Mouse (Mus musculus): ENCODE data around the gene Irx1. TPM values are rescaled to one million over a fixed set of nuclear protein-coding genes. Genes with fewer than 3 reads are reported as not detected.

Gene Irx1
- polyA plus RNA-seq (2015; fragmentation: Nextera tagmentation; extraction: Ambion mirVana): 8.0 and 8.4 TPM in 2 replicates

GRCm38 (mm10) chr13:71963356-71964351, at the start of gene Irx1:
Gene Irx1, minus strand, starts transcription at chr13:71963723.
- Histone ChIP-seq H3K27ac (replicated peaks) (no peak within 1 kb of the TSS; the same call in 1 of the 2 replicates), H3K4me2 (replicated peaks) (peak within 1 kb of the TSS; percentile 83), H3K4me3 (replicated peaks) (peak within 1 kb of the TSS; percentile 52), H3K9ac (peak within 1 kb of the TSS; percentile 44), H3K27me3 (peaks cover 95% of the 10 kb centered on the region), H3K9me3 (replicated peaks) (no peaks in the 10 kb centered on the region), H3K4me1 (peaks cover 39% of the 10 kb centered on the region), H3K36me3 (no peaks in the 10 kb centered on the region)
- ATAC-seq (ENCODE audit: insufficient number of reproducible peaks, low FRiP score, low TSS enrichment, low read depth): peak; percentile 41; the same call in 1 of the 2 replicates
- WGBS: under 1% methylated on average over 97 of the region's 100 CpGs

GRCm38 (mm10) chr13:71979932-71980655, 16.6 kb upstream of the Irx1 start:
- Histone ChIP-seq H3K9ac (no peak overlapping the region), H3K27ac (replicated peaks) (no peak overlapping the region), H3K9me3 (replicated peaks) (no peaks in the 10 kb centered on the region), H3K27me3 (peaks cover 4% of the 10 kb centered on the region), H3K4me1 (no peaks in the 10 kb centered on the region), H3K4me3 (replicated peaks) (no peak overlapping the region), H3K4me2 (replicated peaks) (no peak overlapping the region), H3K36me3 (no peaks in the 10 kb centered on the region)
- ATAC-seq (ENCODE audit: insufficient number of reproducible peaks, low FRiP score, low TSS enrichment, low read depth): no peak
- 22% methylated on average over 5 of the region's 5 CpGs for WGBS

GRCm38 (mm10) chr13:71975753-71976152, 12.2 kb upstream of the Irx1 start:
- WGBS: 82% methylated on average over 3 of the region's 3 CpGs
- Histone ChIP-seq H3K36me3 (no peaks in the 10 kb centered on the region), H3K4me1 (no peaks in the 10 kb centered on the region), H3K4me2 (replicated peaks) (no peak overlapping the region), H3K9ac (no peak overlapping the region), H3K27me3 (peaks cover 32% of the 10 kb centered on the region), H3K27ac (replicated peaks) (no peak overlapping the region), H3K4me3 (replicated peaks) (no peak overlapping the region), H3K9me3 (replicated peaks) (no peaks in the 10 kb centered on the region)
- no peak for ATAC-seq (ENCODE audit: insufficient number of reproducible peaks, low FRiP score, low TSS enrichment, low read depth)

DNA sequence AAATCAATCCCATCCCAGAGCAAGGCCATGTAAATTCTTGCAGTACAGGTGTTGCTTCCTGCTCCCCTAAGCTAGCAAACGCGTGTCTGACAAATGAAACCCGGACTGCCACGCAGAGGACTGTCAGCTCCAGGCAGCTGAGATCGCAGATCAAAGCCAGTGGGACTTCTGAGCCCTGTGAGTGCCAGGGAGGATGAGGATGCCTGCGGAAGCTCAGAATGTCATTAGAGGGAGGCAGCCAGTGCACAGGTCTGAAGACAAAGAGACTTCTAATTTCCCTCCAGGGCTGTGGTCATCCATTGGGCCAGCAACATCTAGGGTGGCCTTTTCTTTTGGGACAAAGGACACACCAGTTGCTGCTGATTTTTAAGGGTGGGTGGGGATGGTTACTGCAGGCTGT, 4.8 kb upstream of the Irx1 start:
- WGBS: under 1% methylated on average over 6 of the region's 6 CpGs

GRCm38 (mm10) chr13:71967341-71968250, 4.1 kb upstream of the Irx1 start:
- no peak overlapping the region for H3K4me2 ChIP-seq (replicated peaks)
- H3K9me3 ChIP-seq (replicated peaks): no peaks in the 10 kb centered on the region

More for the DNA sequence above, 4.8 kb upstream of the Irx1 start:
- no peak for ATAC-seq (ENCODE audit: insufficient number of reproducible peaks, low FRiP score, low TSS enrichment, low read depth)
- H3K4me2 ChIP-seq (replicated peaks): no peak overlapping the region
- no peaks in the 10 kb centered on the region for H3K36me3 ChIP-seq
- H3K9me3 ChIP-seq (replicated peaks): no peaks in the 10 kb centered on the region
- H3K4me1 ChIP-seq: peaks cover 10% of the 10 kb centered on the region
- H3K27me3 ChIP-seq: peaks cover 96% of the 10 kb centered on the region
- no peak overlapping the region for H3K27ac ChIP-seq (replicated peaks)
- no peak overlapping the region for H3K4me3 ChIP-seq (replicated peaks)
- H3K9ac ChIP-seq: no peak overlapping the region

GRCm38 (mm10) chr13:71966631-71967030, 3.1 kb upstream of the Irx1 start:
- Histone ChIP-seq H3K27me3 (peaks cover 94% of the 10 kb centered on the region), H3K4me2 (replicated peaks) (no peak overlapping the region), H3K36me3 (no peaks in the 10 kb centered on the region), H3K9ac (no peak overlapping the region), H3K4me1 (peaks cover 22% of the 10 kb centered on the region), H3K9me3 (replicated peaks) (no peaks in the 10 kb centered on the region), H3K27ac (replicated peaks) (no peak overlapping the region), H3K4me3 (replicated peaks) (no peak overlapping the region)
- 33% methylated on average over 2 of the region's 2 CpGs for WGBS
- ATAC-seq (ENCODE audit: insufficient number of reproducible peaks, low FRiP score, low TSS enrichment, low read depth): no peak

More at GRCm38 (mm10) chr13:71967341-71968250, 4.1 kb upstream of the Irx1 start:
- ATAC-seq (ENCODE audit: insufficient number of reproducible peaks, low FRiP score, low TSS enrichment, low read depth): no peak
- Histone ChIP-seq H3K36me3 (no peaks in the 10 kb centered on the region), H3K27ac (replicated peaks) (no peak overlapping the region), H3K9ac (no peak overlapping the region), H3K27me3 (peaks cover 97% of the 10 kb centered on the region), H3K4me1 (peaks cover 16% of the 10 kb centered on the region), H3K4me3 (replicated peaks) (no peak overlapping the region)
- WGBS: 2% methylated on average over 28 of the region's 28 CpGs

GRCm38 (mm10) chr13:71964366-71964765, 843 bp upstream of the Irx1 start:
- Histone ChIP-seq H3K9me3 (replicated peaks) (no peaks in the 10 kb centered on the region), H3K4me1 (peaks cover 32% of the 10 kb centered on the region), H3K4me2 (replicated peaks) (peak overlapping the region; percentile 83), H3K4me3 (replicated peaks) (peak overlapping the region; percentile 52), H3K36me3 (no peaks in the 10 kb centered on the region), H3K9ac (no peak overlapping the region), H3K27ac (replicated peaks) (no peak overlapping the region), H3K27me3 (peaks cover 95% of the 10 kb centered on the region)
- ATAC-seq (ENCODE audit: insufficient number of reproducible peaks, low FRiP score, low TSS enrichment, low read depth): no peak
- WGBS: 5% methylated on average over 13 of the region's 13 CpGs

GRCm38 (mm10) chr13:71962661-71963355, 715 bp downstream of the Irx1 start:
- Histone ChIP-seq H3K4me1 (peaks cover 47% of the 10 kb centered on the region), H3K27ac (replicated peaks) (no peak overlapping the region; the same call in 1 of the 2 replicates), H3K4me3 (replicated peaks) (peak overlapping the region; percentile 52), H3K4me2 (replicated peaks) (peak overlapping the region; percentile 83), H3K9me3 (replicated peaks) (no peaks in the 10 kb centered on the region), H3K27me3 (peaks cover 94% of the 10 kb centered on the region), H3K9ac (peak overlapping the region; percentile 44), H3K36me3 (no peaks in the 10 kb centered on the region)
- no peak for ATAC-seq (ENCODE audit: insufficient number of reproducible peaks, low FRiP score, low TSS enrichment, low read depth)
- WGBS: under 1% methylated on average over 55 of the region's 55 CpGs

- WGBS: 3% methylated on average over 25 of the region's 25 CpGs
- Histone ChIP-seq H3K4me1 (peaks cover 55% of the 10 kb centered on the region), H3K4me3 (replicated peaks) (peak overlapping the region; percentile 52), H3K27me3 (peaks cover 94% of the 10 kb centered on the region), H3K9me3 (replicated peaks) (no peaks in the 10 kb centered on the region), H3K27ac (replicated peaks) (no peak overlapping the region), H3K36me3 (no peaks in the 10 kb centered on the region), H3K9ac (peak overlapping the region; percentile 44), H3K4me2 (replicated peaks) (peak overlapping the region; percentile 83)
- no peak for ATAC-seq (ENCODE audit: insufficient number of reproducible peaks, low FRiP score, low TSS enrichment, low read depth)
Observed at GRCm38 (mm10) chr13:71961891-71962660, 1.4 kb downstream of the Irx1 start.

Measured in embryonic facial prominence, embryonic 15.5 days (tissue).